Mouse (Mus musculus) neural tube, embryonic 13.5 days (tissue): ENCODE data around the gene Eif2b4. TPM values are rescaled to one million over a fixed set of nuclear protein-coding genes. Genes with fewer than 3 reads are reported as not detected.

Source experiments
- ATAC-seq: fragments of 200-750 bp; cut with Nextera tagmentation; 2 replicates; pipeline ENCODE4 v1.8.0; 2017; ENCODE audit warnings: low read depth, mild to moderate bottlenecking, moderate TSS enrichment, moderate library complexity
- H3K27ac ChIP-seq: fragments of 300-500 bp; sonication (generic); replicated peaks from 2 replicates; pipeline ENCODE4 v1.5.1; 2015; ENCODE audit warnings: moderate library complexity, mild to moderate bottlenecking, inconsistent platforms
- H3K27me3 ChIP-seq: fragments of 300-500 bp; sonication (generic); 2 replicates; pipeline ENCODE4 v1.6.1; 2015; ENCODE audit warnings: mild to moderate bottlenecking, inconsistent platforms
- H3K36me3 ChIP-seq: fragments of 300-500 bp; sonication (generic); 2 replicates; pipeline ENCODE4 v1.6.1; 2015; ENCODE audit warnings: mild to moderate bottlenecking, inconsistent platforms
- H3K4me1 ChIP-seq: fragments of 300-500 bp; sonication (generic); replicated peaks from 2 replicates; pipeline ENCODE4 v1.6.1; 2015; ENCODE audit warnings: inconsistent platforms
- H3K4me2 ChIP-seq: fragments of 300-500 bp; sonication (generic); 2 replicates; pipeline ENCODE4 v1.6.1; 2015; ENCODE audit warnings: inconsistent platforms, mild to moderate bottlenecking, moderate library complexity
- H3K4me3 ChIP-seq: fragments of 300-500 bp; sonication (generic); 2 replicates; pipeline ENCODE4 v1.5.1; 2015; ENCODE audit warnings: mild to moderate bottlenecking, inconsistent platforms
- H3K9ac ChIP-seq: fragments of 300-500 bp; sonication (generic); 2 replicates; pipeline ENCODE4 v1.6.1; 2015; ENCODE audit warnings: moderate library complexity, mild to moderate bottlenecking, inconsistent platforms
- H3K9me3 ChIP-seq: fragments of 300-500 bp; sonication (generic); 2 replicates; pipeline ENCODE4 v1.6.1; 2016; ENCODE audit warnings: inconsistent platforms
- WGBS: fragments of 180-500 bp; shearing (Covaris S2); methylation state at CpG from one replicate; pipeline ENCODE4 v1.1.7; 2015; 5-methylcytosine and 5-hydroxymethylcytosine counted together
- polyA plus RNA-seq: library from polyadenylated mRNA; unstranded; fragments of >200 nt; fragmentation: Nextera tagmentation; extraction: Ambion mirVana; gene quantifications from 2 replicates; pipeline ENCODE4 v1.2.1, GENCODE M21; 2015

The Eif2b4 gene
- polyA plus RNA-seq, 1 experiment from 2014 or later: 76.4 TPM

GRCm38 (mm10) chr5:31198616-31199320 lies 5.5 kb upstream of the Eif2b4 start:
- no peak for ATAC-seq
- H3K4me3 ChIP-seq: no peak overlapping the region
- H3K27ac ChIP-seq: no peak overlapping the region
- H3K36me3 ChIP-seq: peaks cover 79% of the 10 kb centered on the region
- no peak overlapping the region for H3K9ac ChIP-seq
- 89% methylated on average over 5 of the region's 5 CpGs for WGBS
- H3K9me3 ChIP-seq: peaks cover 5% of the 10 kb centered on the region
- peaks cover 42% of the 10 kb centered on the region for H3K4me1 ChIP-seq
- H3K27me3 ChIP-seq: no peaks in the 10 kb centered on the region
- no peak overlapping the region for H3K4me2 ChIP-seq

GRCm38 (mm10) chr5:31198170-31198569 lies 4.9 kb upstream of the Eif2b4 start:
- Histone ChIP-seq H3K27me3 (no peaks in the 10 kb centered on the region), H3K36me3 (peaks cover 73% of the 10 kb centered on the region), H3K27ac (no peak overlapping the region), H3K9ac (no peak overlapping the region), H3K4me2 (no peak overlapping the region), H3K4me1 (peaks cover 42% of the 10 kb centered on the region), H3K9me3 (peaks cover 5% of the 10 kb centered on the region), H3K4me3 (no peak overlapping the region)
- ATAC-seq: no peak
- WGBS: 83% methylated on average over 9 of the region's 9 CpGs

GRCm38 (mm10) chr5:31197072-31197471 lies 3.8 kb upstream of the Eif2b4 start:
- ATAC-seq: no peak
- Histone ChIP-seq H3K4me1 (peaks cover 38% of the 10 kb centered on the region), H3K27ac (no peak overlapping the region), H3K27me3 (no peaks in the 10 kb centered on the region), H3K36me3 (peaks cover 66% of the 10 kb centered on the region), H3K9me3 (peaks cover 5% of the 10 kb centered on the region), H3K4me2 (no peak overlapping the region), H3K4me3 (no peak overlapping the region), H3K9ac (no peak overlapping the region)
- 94% methylated on average over 12 of the region's 12 CpGs for WGBS

- Histone ChIP-seq H3K4me2 (no peak overlapping the region), H3K4me1 (peaks cover 43% of the 10 kb centered on the region), H3K4me3 (no peak overlapping the region), H3K36me3 (peaks cover 68% of the 10 kb centered on the region), H3K27me3 (no peaks in the 10 kb centered on the region), H3K9me3 (peaks cover 5% of the 10 kb centered on the region), H3K9ac (no peak overlapping the region), H3K27ac (no peak overlapping the region)
- no peak for ATAC-seq
- WGBS: 94% methylated on average over 10 of the region's 10 CpGs
Measured at GRCm38 (mm10) chr5:31196207-31196606, 3.0 kb upstream of the Eif2b4 start.

GRCm38 (mm10) chr5:31195671-31196070 lies 2.4 kb upstream of the Eif2b4 start:
- H3K4me1 ChIP-seq: peaks cover 38% of the 10 kb centered on the region
- no peak overlapping the region for H3K9ac ChIP-seq
- peaks cover 5% of the 10 kb centered on the region for H3K9me3 ChIP-seq
- H3K27me3 ChIP-seq: no peaks in the 10 kb centered on the region
- no peak overlapping the region for H3K4me2 ChIP-seq
- no peak overlapping the region for H3K4me3 ChIP-seq
- WGBS: 94% methylated on average over 4 of the region's 4 CpGs
- H3K36me3 ChIP-seq: peaks cover 73% of the 10 kb centered on the region
- H3K27ac ChIP-seq: no peak overlapping the region
- ATAC-seq: no peak

- WGBS: 93% methylated on average over 16 of the region's 16 CpGs
- Histone ChIP-seq H3K9me3 (no peaks in the 10 kb centered on the region), H3K4me3 (peak overlapping the region; percentile 93), H3K4me1 (peaks cover 29% of the 10 kb centered on the region), H3K27ac (no peak overlapping the region), H3K36me3 (peaks cover 73% of the 10 kb centered on the region), H3K4me2 (peak overlapping the region; percentile 96), H3K27me3 (no peaks in the 10 kb centered on the region), H3K9ac (peak overlapping the region; percentile 95; the same call in 1 of the 2 replicates)
- ATAC-seq: no peak
Measured at GRCm38 (mm10) chr5:31194486-31195485, 1.6 kb upstream of the Eif2b4 start.

GRCm38 (mm10) chr5:31193631-31194281 lies 526 bp upstream of the Eif2b4 start:
- H3K27me3 ChIP-seq: no peaks in the 10 kb centered on the region
- H3K27ac ChIP-seq: peak overlapping the region; percentile 88
- peak overlapping the region; percentile 96 for H3K4me2 ChIP-seq
- H3K36me3 ChIP-seq: peaks cover 72% of the 10 kb centered on the region
- 14% methylated on average over 25 of the region's 25 CpGs for WGBS
- no peaks in the 10 kb centered on the region for H3K9me3 ChIP-seq
- peak overlapping the region; percentile 93 for H3K4me3 ChIP-seq
- no peak for ATAC-seq
- H3K9ac ChIP-seq: peak overlapping the region; percentile 95
- H3K4me1 ChIP-seq: peaks cover 26% of the 10 kb centered on the region

GRCm38 (mm10) chr5:31192045-31192938 lies 938 bp downstream of the Eif2b4 start:
- Histone ChIP-seq H3K4me2 (peak overlapping the region; percentile 96), H3K4me1 (peaks cover 26% of the 10 kb centered on the region), H3K4me3 (peak overlapping the region; percentile 93), H3K9me3 (no peaks in the 10 kb centered on the region), H3K9ac (peak overlapping the region; percentile 95), H3K27ac (peak overlapping the region; percentile 88), H3K27me3 (no peaks in the 10 kb centered on the region), H3K36me3 (peaks cover 72% of the 10 kb centered on the region)
- ATAC-seq: peak; percentile 70
- WGBS: 14% methylated on average over 42 of the region's 42 CpGs

GRCm38 (mm10) chr5:31190201-31190600 lies 3.0 kb downstream of the Eif2b4 start:
- Histone ChIP-seq H3K4me2 (no peak overlapping the region), H3K4me3 (no peak overlapping the region), H3K36me3 (peaks cover 60% of the 10 kb centered on the region), H3K27ac (no peak overlapping the region), H3K27me3 (no peaks in the 10 kb centered on the region), H3K9me3 (no peaks in the 10 kb centered on the region), H3K9ac (no peak overlapping the region), H3K4me1 (peaks cover 26% of the 10 kb centered on the region)
- no peak for ATAC-seq
- WGBS: 92% methylated on average over 9 of the region's 9 CpGs

- no peak overlapping the region for H3K4me3 ChIP-seq
- peaks cover 50% of the 10 kb centered on the region for H3K36me3 ChIP-seq
- 73% methylated on average over 4 of the region's 4 CpGs for WGBS
- H3K4me2 ChIP-seq: no peak overlapping the region
- peaks cover 14% of the 10 kb centered on the region for H3K4me1 ChIP-seq
- no peak overlapping the region for H3K27ac ChIP-seq
- ATAC-seq: no peak
- H3K9me3 ChIP-seq: no peaks in the 10 kb centered on the region
- no peaks in the 10 kb centered on the region for H3K27me3 ChIP-seq
- H3K9ac ChIP-seq: no peak overlapping the region
Measured at GRCm38 (mm10) chr5:31188223-31188840, 4.9 kb downstream of the Eif2b4 start.

- no peak overlapping the region for H3K4me3 ChIP-seq
- no peak for ATAC-seq
- peaks cover 12% of the 10 kb centered on the region for H3K4me1 ChIP-seq
- no peak overlapping the region for H3K9ac ChIP-seq
- H3K4me2 ChIP-seq: no peak overlapping the region
- H3K9me3 ChIP-seq: no peaks in the 10 kb centered on the region
- H3K36me3 ChIP-seq: peaks cover 23% of the 10 kb centered on the region
- no peaks in the 10 kb centered on the region for H3K27me3 ChIP-seq
- H3K27ac ChIP-seq: no peak overlapping the region
- WGBS: 64% methylated on average over 4 of the region's 4 CpGs
Measured at GRCm38 (mm10) chr5:31183678-31184077, 9.6 kb downstream of the Eif2b4 start.
